Mouse (Mus musculus): Measurements from ENCODE around the gene Wfdc16. TPM values are rescaled to one million over a fixed set of nuclear protein-coding genes. Genes with fewer than 3 reads are reported as not detected.

The Wfdc16 gene
- polyA plus RNA-seq (2015; fragmentation: Nextera tagmentation; extraction: Ambion mirVana) = not detected in 2 replicates

GRCm38 (mm10) chr2:164638696-164639095 lies at the start of gene Wfdc16:
Gene Wfdc16 (minus strand): TSS chr2:164638796.

GRCm38 (mm10) chr2:164684807-164685206 lies 46.2 kb upstream of the Wfdc16 start, which contains the start of gene Wfdc13:
Gene Wfdc13 (plus strand): TSS chr2:164685107.

GRCm38 (mm10) chr2:164673987-164674386 lies 35.4 kb upstream of the Wfdc16 start, which contains the start of gene Wfdc11:
Gene Wfdc11 (minus strand): TSS chr2:164674087.

GRCm38 (mm10) chr2:164656483-164656882 lies 17.9 kb upstream of the Wfdc16 start, which contains the start of gene Wfdc9:
Gene Wfdc9 (minus strand): TSS chr2:164656583.

GRCm38 (mm10) chr2:164655858-164656257 lies 17.3 kb upstream of the Wfdc16 start, which contains the start of gene Wfdc10:
Gene Wfdc10 (plus strand): TSS chr2:164656046.

GRCm38 (mm10) chr2:164613471-164613870 lies 25.1 kb downstream of the Wfdc16 start, which contains the start of the genes Wfdc6b and Wfdc8:
Gene Wfdc6b (plus strand): TSS chr2:164613522.
Gene Wfdc8 (minus strand): TSS chr2:164613626.

GRCm38 (mm10) chr2:164593494-164593893 lies 45.1 kb downstream of the Wfdc16 start, which contains the start of gene Eppin:
Gene Eppin (minus strand): TSS chr2:164593594.

GRCm38 (mm10) chr2:164585025-164585725 lies 53.4 kb downstream of the Wfdc16 start, which contains the start of gene Wfdc6a:
Gene Wfdc6a (minus strand): TSS chr2:164585447.

Other genes starting within 250 kb of the Wfdc16 start
- gene Slpi, start 249.7 kb downstream of the Wfdc16 start, polyA plus RNA-seq (2015; fragmentation: Nextera tagmentation; extraction: Ambion mirVana) = 0.78 and 1.5 TPM in 2 replicates
- 0.07 and 0.08 TPM in 2 replicates for gene Rbpjl, start 235.7 kb downstream of the Wfdc16 start, polyA plus RNA-seq (2015; fragmentation: Nextera tagmentation; extraction: Ambion mirVana)
- gene Matn4, start 233.6 kb downstream of the Wfdc16 start, polyA plus RNA-seq (2015; fragmentation: Nextera tagmentation; extraction: Ambion mirVana) = 2.3 and 2.8 TPM in 2 replicates
- 51.3 and 53.3 TPM in 2 replicates for gene Sdc4, start 194.9 kb downstream of the Wfdc16 start, polyA plus RNA-seq (2015; fragmentation: Nextera tagmentation; extraction: Ambion mirVana)
- gene Sys1, start 181.8 kb downstream of the Wfdc16 start, polyA plus RNA-seq (2015; fragmentation: Nextera tagmentation; extraction: Ambion mirVana) = 33.6 and 35.7 TPM in 2 replicates
- gene Gm20458, start 177.8 kb downstream of the Wfdc16 start, polyA plus RNA-seq (2015; fragmentation: Nextera tagmentation; extraction: Ambion mirVana) = 12.3 and 14.5 TPM in 2 replicates
- gene Trp53tg5, start 165.1 kb downstream of the Wfdc16 start, polyA plus RNA-seq (2015; fragmentation: Nextera tagmentation; extraction: Ambion mirVana) = not detected in 2 replicates
- gene Dbndd2, start 152.7 kb downstream of the Wfdc16 start, polyA plus RNA-seq (2015; fragmentation: Nextera tagmentation; extraction: Ambion mirVana) = 9.8 and 10.2 TPM in 2 replicates
- 36.4 and 37.9 TPM in 2 replicates for gene Pigt, start 141.3 kb downstream of the Wfdc16 start, polyA plus RNA-seq (2015; fragmentation: Nextera tagmentation; extraction: Ambion mirVana)
- 0.29 and 0.37 TPM in 2 replicates for gene Wfdc2, start 76.4 kb downstream of the Wfdc16 start, polyA plus RNA-seq (2015; fragmentation: Nextera tagmentation; extraction: Ambion mirVana)
- not detected in 2 replicates for gene Spint3, start 65.3 kb downstream of the Wfdc16 start, polyA plus RNA-seq (2015; fragmentation: Nextera tagmentation; extraction: Ambion mirVana)
- not detected in 2 replicates for gene Wfdc6a, start 53.3 kb downstream of the Wfdc16 start, polyA plus RNA-seq (2015; fragmentation: Nextera tagmentation; extraction: Ambion mirVana)
- not detected in 2 replicates for gene Eppin, start 45.2 kb downstream of the Wfdc16 start, polyA plus RNA-seq (2015; fragmentation: Nextera tagmentation; extraction: Ambion mirVana)
- not detected in 2 replicates for gene Wfdc6b, start 25.3 kb downstream of the Wfdc16 start, polyA plus RNA-seq (2015; fragmentation: Nextera tagmentation; extraction: Ambion mirVana)
- not detected in 2 replicates for gene Wfdc8, start 25.2 kb downstream of the Wfdc16 start, polyA plus RNA-seq (2015; fragmentation: Nextera tagmentation; extraction: Ambion mirVana)
- not detected in 2 replicates for gene Wfdc10, start 17.2 kb upstream of the Wfdc16 start, polyA plus RNA-seq (2015; fragmentation: Nextera tagmentation; extraction: Ambion mirVana)
- gene Wfdc9, start 17.8 kb upstream of the Wfdc16 start, polyA plus RNA-seq (2015; fragmentation: Nextera tagmentation; extraction: Ambion mirVana) = not detected in 2 replicates
- not detected in 2 replicates for gene Wfdc11, start 35.3 kb upstream of the Wfdc16 start, polyA plus RNA-seq (2015; fragmentation: Nextera tagmentation; extraction: Ambion mirVana)
- gene Wfdc13, start 46.3 kb upstream of the Wfdc16 start, polyA plus RNA-seq (2015; fragmentation: Nextera tagmentation; extraction: Ambion mirVana) = 0.21 TPM in 1 of 2 replicates, not detected in the other
- not detected in 2 replicates for gene Spint4, start 59.7 kb upstream of the Wfdc16 start, polyA plus RNA-seq (2015; fragmentation: Nextera tagmentation; extraction: Ambion mirVana)
- not detected in 2 replicates for gene Spint5, start 76.5 kb upstream of the Wfdc16 start, polyA plus RNA-seq (2015; fragmentation: Nextera tagmentation; extraction: Ambion mirVana)
- 0.14 and 0.29 TPM in 2 replicates for gene Wfdc3, start 107.1 kb upstream of the Wfdc16 start, polyA plus RNA-seq (2015; fragmentation: Nextera tagmentation; extraction: Ambion mirVana)
- gene Dnttip1, start 107.2 kb upstream of the Wfdc16 start, polyA plus RNA-seq (2015; fragmentation: Nextera tagmentation; extraction: Ambion mirVana) = 51.2 and 54.3 TPM in 2 replicates
- 67.3 and 77.7 TPM in 2 replicates for gene Ube2c, start 131.1 kb upstream of the Wfdc16 start, polyA plus RNA-seq (2015; fragmentation: Nextera tagmentation; extraction: Ambion mirVana)
- 22,389 and 24,028 TPM in 2 replicates for gene Tnnc2, start 141.2 kb upstream of the Wfdc16 start, polyA plus RNA-seq (2015; fragmentation: Nextera tagmentation; extraction: Ambion mirVana)
- 31.1 and 33.0 TPM in 2 replicates for gene Snx21, start 147.0 kb upstream of the Wfdc16 start, polyA plus RNA-seq (2015; fragmentation: Nextera tagmentation; extraction: Ambion mirVana)
- 10.2 and 11.7 TPM in 2 replicates for gene Acot8, start 166.1 kb upstream of the Wfdc16 start, polyA plus RNA-seq (2015; fragmentation: Nextera tagmentation; extraction: Ambion mirVana)
- 2.0 TPM in 2 replicates for gene Zswim3, start 166.3 kb upstream of the Wfdc16 start, polyA plus RNA-seq (2015; fragmentation: Nextera tagmentation; extraction: Ambion mirVana)
- 5.9 and 6.8 TPM in 2 replicates for gene Zswim1, start 183.9 kb upstream of the Wfdc16 start, polyA plus RNA-seq (2015; fragmentation: Nextera tagmentation; extraction: Ambion mirVana)
- gene Spata25, start 189.7 kb upstream of the Wfdc16 start, polyA plus RNA-seq (2015; fragmentation: Nextera tagmentation; extraction: Ambion mirVana) = not detected in 2 replicates
- 105 and 116 TPM in 2 replicates for gene Ctsa, start 194.1 kb upstream of the Wfdc16 start, polyA plus RNA-seq (2015; fragmentation: Nextera tagmentation; extraction: Ambion mirVana)
- 56.5 and 63.5 TPM in 2 replicates for gene Neurl2, start 194.7 kb upstream of the Wfdc16 start, polyA plus RNA-seq (2015; fragmentation: Nextera tagmentation; extraction: Ambion mirVana)
- gene Pltp, start 218.9 kb upstream of the Wfdc16 start, polyA plus RNA-seq (2015; fragmentation: Nextera tagmentation; extraction: Ambion mirVana) = 5.9 and 7.4 TPM in 2 replicates
- 41.4 and 42.2 TPM in 2 replicates for gene Pcif1, start 240.5 kb upstream of the Wfdc16 start, polyA plus RNA-seq (2015; fragmentation: Nextera tagmentation; extraction: Ambion mirVana)